Mouse (Mus musculus): ENCODE measurements around the gene Cd3d. TPM values are rescaled to one million over a fixed set of nuclear protein-coding genes. Genes with fewer than 3 reads are reported as not detected.

Gene Cd3d
- 0.08 and 0.18 TPM in 2 replicates for polyA plus RNA-seq (2015; fragmentation: Nextera tagmentation; extraction: Ambion mirVana)

GRCm38 (mm10) chr9:44981676-44982075 lies at the start of gene Cd3d:
Gene Cd3d (plus strand): TSS chr9:44981786.

GRCm38 (mm10) chr9:44965126-44965832 lies 16.3 kb upstream of the Cd3d start, which contains the start of gene Ube4a:
Gene Ube4a (minus strand): TSS chr9:44965600.

GRCm38 (mm10) chr9:44980242-44980641 lies 1.3 kb upstream of the Cd3d start, which contains the start of gene Cd3g:
Gene Cd3g (minus strand): TSS chr9:44980431.

GRCm38 (mm10) chr9:45009180-45010078 lies 27.8 kb downstream of the Cd3d start, which contains the start of gene Cd3e:
Gene Cd3e (minus strand): TSS chr9:45009627.

Other genes with a start within 250 kb of the Cd3d start
- gene Phldb1, start 246.6 kb upstream of the Cd3d start, polyA plus RNA-seq (2015; fragmentation: Nextera tagmentation; extraction: Ambion mirVana) = 21.2 and 29.1 TPM in 2 replicates
- 79.0 and 102 TPM in 2 replicates for gene Arcn1, start 213.9 kb upstream of the Cd3d start, polyA plus RNA-seq (2015; fragmentation: Nextera tagmentation; extraction: Ambion mirVana)
- gene Ift46, start 213.9 kb upstream of the Cd3d start, polyA plus RNA-seq (2015; fragmentation: Nextera tagmentation; extraction: Ambion mirVana) = 96.9 and 113 TPM in 2 replicates
- 4.5 and 8.0 TPM in 2 replicates for gene Tmem25, start 182.5 kb upstream of the Cd3d start, polyA plus RNA-seq (2015; fragmentation: Nextera tagmentation; extraction: Ambion mirVana)
- gene Ttc36, start 178.7 kb upstream of the Cd3d start, polyA plus RNA-seq (2015; fragmentation: Nextera tagmentation; extraction: Ambion mirVana) = 21.7 and 33.9 TPM in 2 replicates
- gene Kmt2a, start 100.5 kb upstream of the Cd3d start, polyA plus RNA-seq (2015; fragmentation: Nextera tagmentation; extraction: Ambion mirVana) = 9.0 and 9.5 TPM in 2 replicates
- gene Atp5l, start 61.0 kb upstream of the Cd3d start, polyA plus RNA-seq (2015; fragmentation: Nextera tagmentation; extraction: Ambion mirVana) = 1,351 and 2,218 TPM in 2 replicates
- gene Ube4a, start 16.2 kb upstream of the Cd3d start, polyA plus RNA-seq (2015; fragmentation: Nextera tagmentation; extraction: Ambion mirVana) = 12.6 and 18.2 TPM in 2 replicates
- 0.30 and 0.85 TPM in 2 replicates for gene Cd3g, start 1.4 kb upstream of the Cd3d start, polyA plus RNA-seq (2015; fragmentation: Nextera tagmentation; extraction: Ambion mirVana)
- 0.07 and 0.32 TPM in 2 replicates for gene Cd3e, start 27.8 kb downstream of the Cd3d start, polyA plus RNA-seq (2015; fragmentation: Nextera tagmentation; extraction: Ambion mirVana)
- gene Mpzl2, start 58.0 kb downstream of the Cd3d start, polyA plus RNA-seq (2015; fragmentation: Nextera tagmentation; extraction: Ambion mirVana) = 3.0 and 5.8 TPM in 2 replicates
- 1.4 and 2.1 TPM in 2 replicates for gene Mpzl3, start 73.4 kb downstream of the Cd3d start, polyA plus RNA-seq (2015; fragmentation: Nextera tagmentation; extraction: Ambion mirVana)
- gene Jaml, start 97.4 kb downstream of the Cd3d start, polyA plus RNA-seq (2015; fragmentation: Nextera tagmentation; extraction: Ambion mirVana) = 1.5 and 4.0 TPM in 2 replicates
- gene Scn2b, start 136.0 kb downstream of the Cd3d start, polyA plus RNA-seq (2015; fragmentation: Nextera tagmentation; extraction: Ambion mirVana) = 1.8 and 3.7 TPM in 2 replicates
- 0.20 and 0.23 TPM in 2 replicates for gene Scn4b, start 156.6 kb downstream of the Cd3d start, polyA plus RNA-seq (2015; fragmentation: Nextera tagmentation; extraction: Ambion mirVana)
- 0.18 and 0.43 TPM in 2 replicates for gene BC049352, start 200.2 kb downstream of the Cd3d start, polyA plus RNA-seq (2015; fragmentation: Nextera tagmentation; extraction: Ambion mirVana)
- 0.24 TPM in 1 of 2 replicates, not detected in the other for gene Tmprss4, start 222.3 kb downstream of the Cd3d start, polyA plus RNA-seq (2015; fragmentation: Nextera tagmentation; extraction: Ambion mirVana)